Mouse (Mus musculus): ENCODE data around the gene Polr2g. TPM values are rescaled to one million over a fixed set of nuclear protein-coding genes. Genes with fewer than 3 reads are reported as not detected.

The Polr2g gene
- 6.5 and 12.8 TPM in 2 replicates for polyA plus RNA-seq (2012; ENCODE audit: low replicate concordance)

GRCm38 (mm10) chr19:8798264-8798946 lies at the start of gene Polr2g:
Gene Polr2g (minus strand): TSS chr19:8798577.

GRCm38 (mm10) chr19:8839103-8839907 lies 40.9 kb upstream of the Polr2g start, which contains the start of gene Gng3:
Gene Gng3 (minus strand): TSS chr19:8839194.

GRCm38 (mm10) chr19:8837251-8837791 lies 38.9 kb upstream of the Polr2g start, which contains the start of gene Bscl2:
Gene Bscl2 (plus strand): TSS chr19:8837467.

GRCm38 (mm10) chr19:8829660-8830059 lies 31.3 kb upstream of the Polr2g start, which contains the start of gene AC129217.1:
Gene AC129217.1 (plus strand): TSS chr19:8829773.

GRCm38 (mm10) chr19:8819596-8820423 lies 21.4 kb upstream of the Polr2g start, which contains the start of gene Hnrnpul2:
Gene Hnrnpul2 (plus strand): TSS chr19:8820010.

GRCm38 (mm10) chr19:8818801-8819595 lies 20.6 kb upstream of the Polr2g start, which contains the start of gene Ttc9c:
Gene Ttc9c (minus strand): TSS chr19:8819333.

GRCm38 (mm10) chr19:8802130-8802821 lies 3.9 kb upstream of the Polr2g start, which contains the start of gene Zbtb3:
Gene Zbtb3 (plus strand): TSS chr19:8802555.

GRCm38 (mm10) chr19:8786008-8786781 lies 12.2 kb downstream of the Polr2g start, which contains the start of gene Taf6l:
Gene Taf6l (minus strand): TSS chr19:8786417.

GRCm38 (mm10) chr19:8774086-8774835 lies 24.1 kb downstream of the Polr2g start, which contains the start of gene Tmem179b:
Gene Tmem179b (minus strand): TSS chr19:8774467.

GRCm38 (mm10) chr19:8770567-8771270 lies 27.7 kb downstream of the Polr2g start, which contains the start of gene Tmem223:
Gene Tmem223 (plus strand): TSS chr19:8770996.

GRCm38 (mm10) chr19:8756635-8757387 lies 41.6 kb downstream of the Polr2g start, which contains the start of gene Nxf1:
Gene Nxf1 (plus strand): TSS chr19:8757073.

Other genes with a start within 250 kb of the Polr2g start
- gene Slc22a8, start 207.3 kb downstream of the Polr2g start, polyA plus RNA-seq (2012; ENCODE audit: low replicate concordance) = not detected in 2 replicates
- gene Slc22a6, start 180.5 kb downstream of the Polr2g start, polyA plus RNA-seq (2012; ENCODE audit: low replicate concordance) = not detected in 2 replicates
- gene Chrm1, start 134.8 kb downstream of the Polr2g start, polyA plus RNA-seq (2012; ENCODE audit: low replicate concordance) = not detected in 2 replicates
- 87.6 and 107 TPM in 2 replicates for gene Slc3a2, start 75.2 kb downstream of the Polr2g start, polyA plus RNA-seq (2012; ENCODE audit: low replicate concordance)
- 14.1 and 19.6 TPM in 2 replicates for gene Wdr74, start 62.8 kb downstream of the Polr2g start, polyA plus RNA-seq (2012; ENCODE audit: low replicate concordance)
- 0.47 TPM in 1 of 2 replicates, not detected in the other for gene 1700092M07Rik, start 57.9 kb downstream of the Polr2g start, polyA plus RNA-seq (2012; ENCODE audit: low replicate concordance)
- 33.5 and 37.6 TPM in 2 replicates for gene Stx5a, start 57.2 kb downstream of the Polr2g start, polyA plus RNA-seq (2012; ENCODE audit: low replicate concordance)
- 85.7 and 111 TPM in 2 replicates for gene Nxf1, start 41.5 kb downstream of the Polr2g start, polyA plus RNA-seq (2012; ENCODE audit: low replicate concordance)
- gene Tmem223, start 27.6 kb downstream of the Polr2g start, polyA plus RNA-seq (2012; ENCODE audit: low replicate concordance) = 40.2 and 65.2 TPM in 2 replicates
- gene Tmem179b, start 24.1 kb downstream of the Polr2g start, polyA plus RNA-seq (2012; ENCODE audit: low replicate concordance) = 27.4 and 93.5 TPM in 2 replicates
- gene Taf6l, start 12.2 kb downstream of the Polr2g start, polyA plus RNA-seq (2012; ENCODE audit: low replicate concordance) = 18.5 and 32.1 TPM in 2 replicates
- gene Zbtb3, start 4.0 kb upstream of the Polr2g start, polyA plus RNA-seq (2012; ENCODE audit: low replicate concordance) = 1.5 and 2.5 TPM in 2 replicates
- 6.1 and 6.4 TPM in 2 replicates for gene Ttc9c, start 20.8 kb upstream of the Polr2g start, polyA plus RNA-seq (2012; ENCODE audit: low replicate concordance)
- gene Hnrnpul2, start 21.4 kb upstream of the Polr2g start, polyA plus RNA-seq (2012; ENCODE audit: low replicate concordance) = 83.1 and 207 TPM in 2 replicates
- gene AC129217.1, start 31.2 kb upstream of the Polr2g start, polyA plus RNA-seq (2012; ENCODE audit: low replicate concordance) = 71.4 and 191 TPM in 2 replicates
- 65.8 and 85.4 TPM in 2 replicates for gene Bscl2, start 38.9 kb upstream of the Polr2g start, polyA plus RNA-seq (2012; ENCODE audit: low replicate concordance)
- gene Gng3, start 40.6 kb upstream of the Polr2g start, polyA plus RNA-seq (2012; ENCODE audit: low replicate concordance) = 0.07 and 0.16 TPM in 2 replicates
- gene Lrrn4cl, start 52.2 kb upstream of the Polr2g start, polyA plus RNA-seq (2012; ENCODE audit: low replicate concordance) = 0.12 TPM in 1 of 2 replicates, not detected in the other
- gene Ubxn1, start 72.9 kb upstream of the Polr2g start, polyA plus RNA-seq (2012; ENCODE audit: low replicate concordance) = 106 and 169 TPM in 2 replicates
- gene Uqcc3, start 82.3 kb upstream of the Polr2g start, polyA plus RNA-seq (2012; ENCODE audit: low replicate concordance) = 39.7 and 52.0 TPM in 2 replicates
- 0.17 and 0.48 TPM in 2 replicates for gene Lbhd1, start 85.2 kb upstream of the Polr2g start, polyA plus RNA-seq (2012; ENCODE audit: low replicate concordance)
- gene Gm49403, start 85.4 kb upstream of the Polr2g start, polyA plus RNA-seq (2012; ENCODE audit: low replicate concordance) = not detected in 2 replicates
- 10.0 and 58.5 TPM in 2 replicates for gene 1810009A15Rik, start 90.3 kb upstream of the Polr2g start, polyA plus RNA-seq (2012; ENCODE audit: low replicate concordance)
- gene Gm49416, start 90.3 kb upstream of the Polr2g start, polyA plus RNA-seq (2012; ENCODE audit: low replicate concordance) = 5.1 TPM in 1 of 2 replicates, not detected in the other
- 30.0 and 30.8 TPM in 2 replicates for gene Ints5, start 94.4 kb upstream of the Polr2g start, polyA plus RNA-seq (2012; ENCODE audit: low replicate concordance)
- gene Ganab, start 99.5 kb upstream of the Polr2g start, polyA plus RNA-seq (2012; ENCODE audit: low replicate concordance) = 45.2 and 49.2 TPM in 2 replicates
- 169 and 181 TPM in 2 replicates for gene B3gat3, start 121.8 kb upstream of the Polr2g start, polyA plus RNA-seq (2012; ENCODE audit: low replicate concordance)
- 13.0 and 33.9 TPM in 2 replicates for gene Rom1, start 130.8 kb upstream of the Polr2g start, polyA plus RNA-seq (2012; ENCODE audit: low replicate concordance)
- gene Eml3, start 131.0 kb upstream of the Polr2g start, polyA plus RNA-seq (2012; ENCODE audit: low replicate concordance) = 90.5 and 184 TPM in 2 replicates
- gene Mta2, start 143.3 kb upstream of the Polr2g start, polyA plus RNA-seq (2012; ENCODE audit: low replicate concordance) = 55.2 and 56.3 TPM in 2 replicates
- 33.0 and 33.4 TPM in 2 replicates for gene Tut1, start 155.3 kb upstream of the Polr2g start, polyA plus RNA-seq (2012; ENCODE audit: low replicate concordance)
- gene Eef1g, start 168.5 kb upstream of the Polr2g start, polyA plus RNA-seq (2012; ENCODE audit: low replicate concordance) = 21.6 and 58.7 TPM in 2 replicates
- gene Ahnak, start 190.7 kb upstream of the Polr2g start, polyA plus RNA-seq (2012; ENCODE audit: low replicate concordance) = 112 and 248 TPM in 2 replicates